22 mouse cellular contexts compared by ENCODE assay signal in genomic region chr7:63719183-63719944, GRCm38 (mm10).
DNase-seq lines count a peak whose midpoint lies in the region; ATAC-seq lines count a peak whose summit lies in the region.
"Had no signal": no experiment of that assay in that cellular context is flagged by ENCODE, and none has a peak within 500 bp of the region (broad histone marks: within the 10 kb centered on the region; RNA-seq: fewer than 3 reads in every experiment).

No protein-coding gene starts in this region.

- DNase-seq in cerebellum, postnatal 4 days (ENCODE audit: low spot score in 2 of 2), result no peak
- peak; percentile 87 for DNase-seq in brain, adult 2 months (ENCODE audit: low read depth, low spot score)
- peak; percentile 38 for DNase-seq in cerebellum, adult 8-10 months
- DNase-seq in cerebellum, postnatal 25 days, result peak; percentile 49 to 72
- no peak for DNase-seq in embryo, embryonic 9.5 days (ENCODE audit: extremely low spot score)
- DNase-seq in embryo, embryonic 10 days (ENCODE audit: low spot score), result no peak
- DNase-seq: adrenal gland, adult 2 months; adrenal gland, postnatal 36 days; gastrocnemius, postnatal 14 days; heart, postnatal 36 days; kidney, adult 9 months; kidney, postnatal 10 days; lung, embryonic 14.5 days; lung, postnatal 14 days; midbrain, embryonic 14.5 days; retina, postnatal 1 day; right cerebral cortex, postnatal 14 days; thymus, postnatal 14 days had no signal

- ATAC-seq in cerebellum, adult (ENCODE audit: insufficient number of reproducible peaks, low FRiP score, low TSS enrichment), result peak; percentile 68; the same call in 1 of the 2 replicates
- ATAC-seq: activated CD4-positive, CD25-positive, alpha-beta regulatory T cell, adult 4 months; forebrain, embryonic 16.5 days; intestine, postnatal 0 days had no signal

Comparison
In these comparisons a context has a peak if more than half of its experiments do, and no peak if none do; other contexts are left out.
1. DNase-seq: peak in brain, adult 2 months (single experiment), cerebellum, adult 8-10 months (single experiment) and cerebellum, postnatal 25 days (2 of 2); none in cerebellum, postnatal 4 days (0 of 2), embryo, embryonic 9.5 days (single experiment) and embryo, embryonic 10 days (single experiment).